Comparison of ENCODE assay signal across 8 mouse cellular contexts in genomic region chr11:71003611-71004315, GRCm38 (mm10). TPM values are rescaled to one million over a fixed set of nuclear protein-coding genes. Genes with fewer than 3 reads are reported as not detected.
DNase-seq lines count a peak whose midpoint lies in the region; ATAC-seq and TF ChIP-seq lines count a peak whose summit lies in the region.

No protein-coding gene starts in this region.

- H3K9me3 ChIP-seq in heart, embryonic 12.5 days (replicated peaks): no peaks in the 10 kb centered on the region
- no peaks in the 10 kb centered on the region for H3K9me3 ChIP-seq in E14TG2a.4 (ENCODE audit: low read length)
- H3K9me3 ChIP-seq in embryonic facial prominence, embryonic 10.5 days: no peaks in the 10 kb centered on the region
- H3K9me3 ChIP-seq in hindbrain, embryonic 15.5 days: no peaks in the 10 kb centered on the region

- ATAC-seq in heart, embryonic 12.5 days (ENCODE audit: insufficient number of reproducible peaks, low FRiP score): peak; percentile 86
- ATAC-seq in hindbrain, embryonic 15.5 days (ENCODE audit: low FRiP score, low read depth): peak; percentile 86
- ATAC-seq in megakaryocyte, adult 5-6 weeks (ENCODE audit: poor library complexity, severe bottlenecking): peak; percentile 39

- H3K9ac ChIP-seq in heart, embryonic 12.5 days: peak overlapping the region; percentile 83
- H3K9ac ChIP-seq in hindbrain, embryonic 15.5 days: peak overlapping the region; percentile 76

- peak overlapping the region; percentile 94 for H3K4me3 ChIP-seq in heart, embryonic 12.5 days
- H3K4me3 ChIP-seq in E14TG2a.4 (replicated peaks; ENCODE audit: low read length): peak overlapping the region; percentile 100
- H3K4me3 ChIP-seq in embryonic facial prominence, embryonic 10.5 days: peak overlapping the region; percentile 93
- H3K4me3 ChIP-seq in hindbrain, embryonic 15.5 days: peak overlapping the region; percentile 95

- under 1% methylated on average over 48 of the region's 49 CpGs for WGBS in heart, embryonic 12.5 days
- WGBS in embryonic facial prominence, embryonic 10.5 days: under 1% methylated on average over 49 of the region's 49 CpGs
- under 1% methylated on average over 49 of the region's 49 CpGs for WGBS in hindbrain, embryonic 15.5 days

- H3K27me3 ChIP-seq in heart, embryonic 12.5 days (replicated peaks): no peaks in the 10 kb centered on the region
- H3K27me3 ChIP-seq in E14TG2a.4 (ENCODE audit: insufficient read depth, low read length): no peaks in the 10 kb centered on the region
- no peaks in the 10 kb centered on the region for H3K27me3 ChIP-seq in embryonic facial prominence, embryonic 10.5 days (replicated peaks; ENCODE audit: low read depth, poor library complexity, severe bottlenecking)
- H3K27me3 ChIP-seq in hindbrain, embryonic 15.5 days: no peaks in the 10 kb centered on the region

- DNase-seq in heart, postnatal 4 days: no peak
- DNase-seq in embryonic facial prominence, embryonic 10.5 days (ENCODE audit: low spot score): no peak
- DNase-seq in right cerebral cortex, postnatal 4 days: no peak
- no peak for DNase-seq in cerebellum, postnatal 4 days (ENCODE audit: low spot score in 2 of 2)

- no peak for TF ChIP-seq CTCF in E14TG2a.4 (conservative IDR thresholded peaks at IDR 0.05; ENCODE audit: low read length)

- H3K4me1 ChIP-seq in heart, embryonic 12.5 days (replicated peaks): peaks cover 17% of the 10 kb centered on the region
- peaks cover 31% of the 10 kb centered on the region for H3K4me1 ChIP-seq in E14TG2a.4 (replicated peaks; ENCODE audit: low read depth, low read length)
- peaks cover 18% of the 10 kb centered on the region for H3K4me1 ChIP-seq in embryonic facial prominence, embryonic 10.5 days
- H3K4me1 ChIP-seq in hindbrain, embryonic 15.5 days (replicated peaks): peaks cover 23% of the 10 kb centered on the region

- peak overlapping the region; percentile 84 for H3K27ac ChIP-seq in heart, embryonic 12.5 days (ENCODE audit: poor library complexity, severe bottlenecking)
- peak overlapping the region; percentile 86 for H3K27ac ChIP-seq in embryonic facial prominence, embryonic 10.5 days (replicated peaks)
- H3K27ac ChIP-seq in hindbrain, embryonic 15.5 days (replicated peaks): peak overlapping the region; percentile 84

- peak overlapping the region; percentile 94 for H3K4me2 ChIP-seq in heart, embryonic 12.5 days
- peak overlapping the region; percentile 90 for H3K4me2 ChIP-seq in hindbrain, embryonic 15.5 days

- H3K36me3 ChIP-seq in heart, embryonic 12.5 days: peaks cover 23% of the 10 kb centered on the region
- H3K36me3 ChIP-seq in E14TG2a.4 (ENCODE audit: insufficient read depth, low read length): peaks cover 56% of the 10 kb centered on the region
- peaks cover 49% of the 10 kb centered on the region for H3K36me3 ChIP-seq in embryonic facial prominence, embryonic 10.5 days (replicated peaks)
- peaks cover 16% of the 10 kb centered on the region for H3K36me3 ChIP-seq in hindbrain, embryonic 15.5 days

RNA-seq across cellular contexts. Expression of gene Dhx33, which starts 0.5 kb away (rescaled TPM):
- 18.8 and 20.1 TPM in 2 replicates for polyA plus RNA-seq in heart, embryonic 12.5 days (2016; fragmentation: Nextera tagmentation; extraction: Ambion mirVana)
- total RNA-seq in heart, postnatal 4 days (2021): 10 to 100 TPM; 15.0 to 16.9 TPM
- 30.4 and 32.4 TPM in 2 replicates for polyA plus RNA-seq in embryonic facial prominence, embryonic 10.5 days (2016; fragmentation: Nextera tagmentation; extraction: Ambion mirVana)
- polyA plus RNA-seq in hindbrain, embryonic 15.5 days (2015; fragmentation: Nextera tagmentation; extraction: Ambion mirVana): 14.3 and 15.7 TPM in 2 replicates
- total RNA-seq in megakaryocyte, adult 5-6 weeks (2015): 5.1 and 8.4 TPM in 2 replicates
- 10.7 and 17.0 TPM in 2 replicates for total RNA-seq in megakaryocyte, adult 5-6 weeks (2017)

RNA-seq across cellular contexts. Expression of gene Mis12, which starts 15.6 kb away (rescaled TPM):
- polyA plus RNA-seq in heart, embryonic 12.5 days (2016; fragmentation: Nextera tagmentation; extraction: Ambion mirVana): 25.5 and 27.3 TPM in 2 replicates
- total RNA-seq in heart, postnatal 4 days (2021): 10 to 100 TPM; 15.2 to 15.3 TPM
- 64.5 and 67.5 TPM in 2 replicates for polyA plus RNA-seq in embryonic facial prominence, embryonic 10.5 days (2016; fragmentation: Nextera tagmentation; extraction: Ambion mirVana)
- 36.2 TPM in 2 replicates for polyA plus RNA-seq in hindbrain, embryonic 15.5 days (2015; fragmentation: Nextera tagmentation; extraction: Ambion mirVana)
- 30.2 and 31.4 TPM in 2 replicates for total RNA-seq in megakaryocyte, adult 5-6 weeks (2015)
- 43.4 and 60.9 TPM in 2 replicates for total RNA-seq in megakaryocyte, adult 5-6 weeks (2017)

RNA-seq across cellular contexts. Expression of gene Derl2, which starts 15.9 kb away (rescaled TPM):
- polyA plus RNA-seq in heart, embryonic 12.5 days (2016; fragmentation: Nextera tagmentation; extraction: Ambion mirVana): 35.2 and 40.9 TPM in 2 replicates
- 10 to 100 TPM; 22.2 to 24.9 TPM for total RNA-seq in heart, postnatal 4 days (2021)
- polyA plus RNA-seq in embryonic facial prominence, embryonic 10.5 days (2016; fragmentation: Nextera tagmentation; extraction: Ambion mirVana): 33.1 and 33.5 TPM in 2 replicates
- polyA plus RNA-seq in hindbrain, embryonic 15.5 days (2015; fragmentation: Nextera tagmentation; extraction: Ambion mirVana): 29.4 and 31.7 TPM in 2 replicates
- 33.5 and 40.9 TPM in 2 replicates for total RNA-seq in megakaryocyte, adult 5-6 weeks (2015)
- total RNA-seq in megakaryocyte, adult 5-6 weeks (2017): 44.4 and 47.7 TPM in 2 replicates

RNA-seq across cellular contexts. Expression of gene C1qbp, which starts 20.9 kb away (rescaled TPM):
- polyA plus RNA-seq in heart, embryonic 12.5 days (2016; fragmentation: Nextera tagmentation; extraction: Ambion mirVana): 293 and 299 TPM in 2 replicates
- 100 to 1,000 TPM; 233 to 253 TPM for total RNA-seq in heart, postnatal 4 days (2021)
- polyA plus RNA-seq in embryonic facial prominence, embryonic 10.5 days (2016; fragmentation: Nextera tagmentation; extraction: Ambion mirVana): 346 and 351 TPM in 2 replicates
- 175 and 182 TPM in 2 replicates for polyA plus RNA-seq in hindbrain, embryonic 15.5 days (2015; fragmentation: Nextera tagmentation; extraction: Ambion mirVana)
- 112 and 122 TPM in 2 replicates for total RNA-seq in megakaryocyte, adult 5-6 weeks (2015)
- total RNA-seq in megakaryocyte, adult 5-6 weeks (2017): 18.3 and 25.8 TPM in 2 replicates

RNA-seq across cellular contexts. Expression of gene 6330403K07Rik, which starts 29.6 kb away (rescaled TPM):
- polyA plus RNA-seq in heart, embryonic 12.5 days (2016; fragmentation: Nextera tagmentation; extraction: Ambion mirVana): 42.9 and 44.4 TPM in 2 replicates
- 1 to 10 TPM; 5.2 to 5.6 TPM for total RNA-seq in heart, postnatal 4 days (2021)
- 118 and 150 TPM in 2 replicates for polyA plus RNA-seq in embryonic facial prominence, embryonic 10.5 days (2016; fragmentation: Nextera tagmentation; extraction: Ambion mirVana)
- polyA plus RNA-seq in hindbrain, embryonic 15.5 days (2015; fragmentation: Nextera tagmentation; extraction: Ambion mirVana): 662 and 678 TPM in 2 replicates
- total RNA-seq in megakaryocyte, adult 5-6 weeks (2015): not detected in 2 replicates
- total RNA-seq in megakaryocyte, adult 5-6 weeks (2017): not detected in 2 replicates
